Mouse (Mus musculus): ENCODE measurements around the gene Dusp14. TPM values are rescaled to one million over a fixed set of nuclear protein-coding genes. Genes with fewer than 3 reads are reported as not detected.

Gene Dusp14
- polyA plus RNA-seq, 1 experiment = not detected

- H3K27ac ChIP-seq (ENCODE audit: insufficient read depth, low read depth, low read length) = no peak overlapping the region
- H3K4me3 ChIP-seq (ENCODE audit: insufficient read depth, low read depth, low read length) = no peak overlapping the region
- WGBS = 92% methylated on average over 2 of the region's 2 CpGs
- TF ChIP-seq POLR2A (IDR thresholded peaks at IDR 0.05; ENCODE audit: insufficient read depth, low read depth, low read length) = no peak
- no peak for TF ChIP-seq CTCF (IDR thresholded peaks at IDR 0.05; ENCODE audit: insufficient read depth, low read depth, low read length)
- H3K4me1 ChIP-seq (ENCODE audit: control insufficient read depth, insufficient read depth, low read length) = peaks cover 11% of the 10 kb centered on the region
Observed at GRCm38 (mm10) chr11:84059784-84060183, 9.3 kb downstream of the Dusp14 start.

DNA sequence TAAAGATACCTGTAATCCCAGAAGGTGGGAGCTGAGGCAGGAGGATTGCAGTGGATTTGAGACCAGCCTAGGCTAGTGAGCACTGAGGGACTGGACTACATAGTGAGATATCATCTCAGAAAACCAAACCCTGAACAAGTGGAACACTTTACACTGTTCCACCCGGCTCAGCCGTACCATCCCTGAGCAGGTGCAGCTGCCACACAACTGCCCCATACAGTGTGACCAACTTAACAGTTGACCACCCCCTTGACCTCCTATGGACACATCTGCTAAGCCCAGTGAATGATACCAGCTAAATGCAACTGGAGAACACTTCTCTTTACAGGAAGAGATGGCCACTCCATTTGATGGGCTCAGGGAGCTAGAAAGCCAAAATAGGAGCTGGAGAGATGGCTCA is 11.6 kb downstream of the Dusp14 start:
- Histone ChIP-seq H3K4me3 (ENCODE audit: insufficient read depth, low read depth, low read length) (no peak overlapping the region), H3K4me1 (ENCODE audit: control insufficient read depth, insufficient read depth, low read length) (peaks cover 17% of the 10 kb centered on the region), H3K27ac (ENCODE audit: insufficient read depth, low read depth, low read length) (no peak overlapping the region)
- TF ChIP-seq CTCF (IDR thresholded peaks at IDR 0.05; ENCODE audit: insufficient read depth, low read depth, low read length) (no peak), POLR2A (IDR thresholded peaks at IDR 0.05; ENCODE audit: insufficient read depth, low read depth, low read length) (no peak)
- WGBS = 97% methylated on average over 2 of the region's 2 CpGs

DNA sequence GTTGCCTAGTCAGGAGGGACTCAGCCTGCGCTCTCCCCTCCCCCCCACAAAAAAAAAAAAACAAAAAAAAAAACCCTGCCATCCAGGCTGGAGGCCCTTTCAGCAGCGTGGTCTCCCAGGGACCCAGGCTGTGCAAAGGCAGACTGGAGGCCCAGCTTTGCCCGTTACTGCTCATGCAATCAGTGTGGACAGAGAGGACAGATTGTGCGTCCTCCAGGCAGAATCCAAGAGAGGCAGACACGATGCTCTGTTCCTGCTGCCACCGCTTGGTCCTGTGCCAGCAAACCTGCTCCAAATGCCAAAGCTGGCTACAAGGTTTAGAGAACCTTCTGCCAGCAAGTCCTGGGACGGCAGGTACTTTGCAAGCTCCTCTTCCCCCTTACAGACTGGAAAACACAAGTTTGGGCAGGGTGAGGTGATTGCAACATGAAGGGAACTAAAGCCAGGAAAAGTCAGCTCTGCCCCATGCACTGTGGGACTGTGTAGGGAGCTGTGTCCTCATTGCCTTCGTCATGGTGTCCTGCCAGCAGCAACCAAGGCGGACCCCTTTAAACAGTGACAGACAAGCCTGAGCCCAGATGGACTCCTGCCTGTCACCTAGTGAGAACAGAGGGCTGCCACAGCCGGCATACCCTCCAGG is 15.4 kb downstream of the Dusp14 start:
- 42% methylated on average over 10 of the region's 10 CpGs for WGBS
- Histone ChIP-seq H3K4me1 (ENCODE audit: control insufficient read depth, insufficient read depth, low read length) (peaks cover 17% of the 10 kb centered on the region), H3K4me3 (ENCODE audit: insufficient read depth, low read depth, low read length) (no peak overlapping the region), H3K27ac (ENCODE audit: insufficient read depth, low read depth, low read length) (no peak overlapping the region)
- TF ChIP-seq POLR2A (IDR thresholded peaks at IDR 0.05; ENCODE audit: insufficient read depth, low read depth, low read length) (no peak), CTCF (IDR thresholded peaks at IDR 0.05; ENCODE audit: insufficient read depth, low read depth, low read length) (no peak)

GRCm38 (mm10) chr11:84053055-84053454 is 16.0 kb downstream of the Dusp14 start:
- WGBS = 82% methylated on average over 7 of the region's 7 CpGs
- no peak overlapping the region for H3K27ac ChIP-seq (ENCODE audit: insufficient read depth, low read depth, low read length)
- no peak for TF ChIP-seq POLR2A (IDR thresholded peaks at IDR 0.05; ENCODE audit: insufficient read depth, low read depth, low read length)
- no peak for TF ChIP-seq CTCF (IDR thresholded peaks at IDR 0.05; ENCODE audit: insufficient read depth, low read depth, low read length)
- H3K4me3 ChIP-seq (ENCODE audit: insufficient read depth, low read depth, low read length) = no peak overlapping the region
- peaks cover 17% of the 10 kb centered on the region for H3K4me1 ChIP-seq (ENCODE audit: control insufficient read depth, insufficient read depth, low read length)

DNA sequence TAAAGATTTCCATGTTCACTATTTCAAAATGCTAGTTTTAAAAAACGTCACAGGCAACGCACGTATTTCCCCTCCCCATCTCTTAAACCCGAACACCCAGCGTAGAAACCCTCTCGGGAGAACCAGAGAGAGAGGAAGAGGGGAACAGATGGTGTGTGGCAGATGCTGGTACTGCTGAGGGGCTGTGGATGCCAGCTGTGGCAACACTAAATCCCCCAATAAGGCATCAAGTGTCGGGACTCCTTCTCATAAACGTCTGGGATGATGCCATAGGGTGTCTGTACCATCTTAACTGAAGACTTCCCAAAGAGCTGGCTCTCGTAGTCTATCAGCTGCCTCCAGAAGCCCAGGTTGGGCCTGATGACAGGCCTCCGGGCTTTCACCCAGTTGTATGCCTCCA is 20.6 kb downstream of the Dusp14 start:
- Histone ChIP-seq H3K4me3 (ENCODE audit: insufficient read depth, low read depth, low read length) (no peak overlapping the region), H3K27ac (ENCODE audit: insufficient read depth, low read depth, low read length) (no peak overlapping the region), H3K4me1 (ENCODE audit: control insufficient read depth, insufficient read depth, low read length) (peaks cover 16% of the 10 kb centered on the region)
- 68% methylated on average over 10 of the region's 10 CpGs for WGBS
- no peak for TF ChIP-seq POLR2A (IDR thresholded peaks at IDR 0.05; ENCODE audit: insufficient read depth, low read depth, low read length)

GRCm38 (mm10) chr11:84047270-84047669 is 21.8 kb downstream of the Dusp14 start:
- no peak overlapping the region for H3K27ac ChIP-seq (ENCODE audit: insufficient read depth, low read depth, low read length)
- H3K4me1 ChIP-seq (ENCODE audit: control insufficient read depth, insufficient read depth, low read length) = peaks cover 18% of the 10 kb centered on the region
- WGBS = 56% methylated on average over 4 of the region's 4 CpGs
- TF ChIP-seq POLR2A (IDR thresholded peaks at IDR 0.05; ENCODE audit: insufficient read depth, low read depth, low read length) = no peak
- TF ChIP-seq CTCF (IDR thresholded peaks at IDR 0.05; ENCODE audit: insufficient read depth, low read depth, low read length) = no peak
- H3K4me3 ChIP-seq (ENCODE audit: insufficient read depth, low read depth, low read length) = no peak overlapping the region

DNA sequence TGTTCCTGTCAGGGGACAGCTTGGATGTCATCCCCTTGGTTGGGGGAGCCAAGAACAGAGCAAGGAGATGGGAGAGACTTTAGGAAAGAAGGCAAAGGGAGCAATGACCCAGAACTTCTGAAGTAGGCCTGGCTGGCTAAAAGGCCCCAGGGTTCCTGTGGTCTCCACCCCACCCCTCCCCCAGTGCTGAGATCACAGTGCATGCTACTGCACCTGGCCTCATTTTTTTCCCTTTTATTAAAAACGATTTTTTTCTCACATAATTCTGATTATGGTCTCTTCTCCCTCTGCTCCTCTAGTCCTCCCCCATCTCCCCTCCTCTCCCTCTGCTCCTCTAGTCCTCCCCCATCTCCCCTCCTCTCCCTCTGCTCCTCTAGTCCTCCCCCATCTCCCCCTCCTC is 24.1 kb downstream of the Dusp14 start:
- H3K4me3 ChIP-seq (ENCODE audit: insufficient read depth, low read depth, low read length) = no peak overlapping the region
- WGBS = 24% methylated on average over 1 of the region's 1 CpGs
- TF ChIP-seq CTCF (IDR thresholded peaks at IDR 0.05; ENCODE audit: insufficient read depth, low read depth, low read length) = no peak
- no peak for TF ChIP-seq POLR2A (IDR thresholded peaks at IDR 0.05; ENCODE audit: insufficient read depth, low read depth, low read length)
- no peak overlapping the region for H3K27ac ChIP-seq (ENCODE audit: insufficient read depth, low read depth, low read length)
- H3K4me1 ChIP-seq (ENCODE audit: control insufficient read depth, insufficient read depth, low read length) = peaks cover 21% of the 10 kb centered on the region

GRCm38 (mm10) chr11:84042808-84043762 is 26.0 kb downstream of the Dusp14 start:
- H3K27ac ChIP-seq (ENCODE audit: insufficient read depth, low read depth, low read length) = peak overlapping the region; percentile 91
- peaks cover 21% of the 10 kb centered on the region for H3K4me1 ChIP-seq (ENCODE audit: control insufficient read depth, insufficient read depth, low read length)
- H3K4me3 ChIP-seq (ENCODE audit: insufficient read depth, low read depth, low read length) = no peak overlapping the region
- WGBS = 25% methylated on average over 14 of the region's 14 CpGs
- no peak for TF ChIP-seq CTCF (IDR thresholded peaks at IDR 0.05; ENCODE audit: insufficient read depth, low read depth, low read length)
- TF ChIP-seq POLR2A (IDR thresholded peaks at IDR 0.05; ENCODE audit: insufficient read depth, low read depth, low read length) = no peak

- no peak overlapping the region for H3K4me3 ChIP-seq (ENCODE audit: insufficient read depth, low read depth, low read length)
- H3K4me1 ChIP-seq (ENCODE audit: control insufficient read depth, insufficient read depth, low read length) = peaks cover 17% of the 10 kb centered on the region
- 74% methylated on average over 6 of the region's 6 CpGs for WGBS
- no peak overlapping the region for H3K27ac ChIP-seq (ENCODE audit: insufficient read depth, low read depth, low read length)
- TF ChIP-seq CTCF (IDR thresholded peaks at IDR 0.05; ENCODE audit: insufficient read depth, low read depth, low read length) (no peak), POLR2A (IDR thresholded peaks at IDR 0.05; ENCODE audit: insufficient read depth, low read depth, low read length) (no peak)
Observed at GRCm38 (mm10) chr11:84040621-84041020, 28.4 kb downstream of the Dusp14 start.
